In the genomic region with DNA sequence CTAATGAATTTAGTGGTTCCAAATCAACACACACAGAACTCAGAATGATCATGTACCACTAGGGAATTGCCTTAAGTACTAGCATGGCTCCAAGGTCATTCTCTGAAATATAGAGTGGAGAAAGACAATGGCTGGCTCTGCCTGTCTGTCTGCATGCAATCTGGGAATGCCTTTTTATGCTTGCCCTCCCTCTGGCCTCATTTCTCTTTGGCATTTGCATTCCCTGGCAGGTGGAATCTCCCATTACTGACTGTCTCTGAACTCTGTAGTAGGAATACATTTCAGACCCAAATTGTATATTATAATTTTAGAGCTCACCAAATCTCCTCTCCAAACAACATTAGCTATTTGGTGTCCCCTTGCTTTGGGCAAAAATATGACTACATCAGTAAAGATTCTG, we compare ENCODE assay signal across 15 mouse cellular contexts.
DNase-seq lines count a peak whose midpoint lies in the region; TF ChIP-seq lines count a peak whose summit lies in the region.
"Had no signal": no experiment of that assay in that cellular context is flagged by ENCODE, and none has a peak within 500 bp of the region (broad histone marks: within the 10 kb centered on the region; RNA-seq: fewer than 3 reads in every experiment).

No protein-coding gene starts in this region.

- no peak for TF ChIP-seq POLR2A in brain, embryonic 14.5 days (IDR thresholded peaks at IDR 0.05; ENCODE audit: borderline replicate concordance, extremely low read depth, insufficient read depth, insufficient read length, poor library complexity, severe bottlenecking)

- DNase-seq in cerebellum, adult 9-10 months: peak; percentile 12
- no peak for DNase-seq in cerebellum, adult 11 months
- peak; percentile 3 for DNase-seq in embryo, embryonic 11 days
- no peak for DNase-seq in embryo, embryonic 10 days (ENCODE audit: low spot score)
- peak; percentile 38 for DNase-seq in brain, embryonic 14.5 days (ENCODE audit: low read depth)
- peak; percentile 34 for DNase-seq in retina, postnatal 1 day
- no peak for DNase-seq in yolk sac, embryonic 10.5 days (ENCODE audit: low spot score)
- DNase-seq: adrenal gland, adult 8-10 months; adrenal gland, postnatal 36 days; forebrain, postnatal 0 days; gastrocnemius, postnatal 14 days; heart, adult 2 months; heart, postnatal 14 days; kidney, adult 11 months; kidney, adult 9 months had no signal

- TF ChIP-seq CTCF in brain, embryonic 14.5 days (IDR thresholded peaks at IDR 0.05; ENCODE audit: borderline replicate concordance, extremely low read depth, insufficient read depth, insufficient read length): no peak

Comparison
In these comparisons a context has a peak if more than half of its experiments do, and no peak if none do; other contexts are left out.
1. DNase-seq: peak in cerebellum, adult 9-10 months (single experiment), embryo, embryonic 11 days (single experiment), brain, embryonic 14.5 days (single experiment) and retina, postnatal 1 day (single experiment); none in cerebellum, adult 11 months (single experiment), embryo, embryonic 10 days (single experiment) and yolk sac, embryonic 10.5 days (single experiment).